Mouse (Mus musculus): ENCODE data around the gene Tom1.

Gene Tom1

DNA sequence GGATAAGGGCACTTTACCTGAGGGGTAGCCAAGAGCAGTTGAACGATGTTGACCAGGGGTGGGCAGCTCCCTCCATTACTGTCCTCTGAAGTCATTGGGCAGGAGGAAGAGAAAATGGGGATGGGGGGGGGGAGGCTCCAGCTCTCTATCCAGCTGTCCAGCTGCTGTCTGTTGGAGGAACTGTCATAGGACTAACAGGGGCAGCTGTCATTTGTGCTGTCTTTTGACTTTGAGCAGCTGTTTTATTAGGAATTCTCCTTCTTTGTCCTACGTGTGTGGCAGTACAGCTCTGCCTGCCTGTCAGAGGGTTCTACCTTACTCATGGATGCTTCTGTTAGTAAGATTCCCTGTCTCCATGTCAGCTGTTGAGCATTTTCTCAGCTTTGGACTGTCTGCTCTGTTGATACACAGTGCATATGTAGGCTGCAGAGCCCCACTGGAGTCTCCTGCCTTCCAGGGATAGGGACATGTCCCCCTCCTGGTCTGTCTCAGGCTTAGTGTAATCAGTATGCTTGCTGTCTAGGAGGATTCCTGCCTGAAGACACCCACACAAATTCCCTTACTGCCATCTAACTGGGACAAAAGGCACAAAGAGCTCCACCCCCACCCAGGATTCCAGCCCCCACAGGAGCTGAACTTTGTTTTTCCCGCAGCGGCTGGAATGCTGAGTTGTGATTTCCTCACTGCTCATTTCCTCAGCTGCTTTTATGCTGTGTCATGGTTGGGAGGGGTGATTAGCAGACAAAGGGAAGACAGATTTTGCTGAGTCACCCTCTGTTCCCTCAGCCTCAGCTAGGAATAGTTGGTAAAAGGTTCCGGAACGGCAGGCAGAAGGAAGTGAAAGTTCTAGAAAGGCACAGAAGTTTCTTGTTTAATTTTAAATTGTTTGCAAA, 55.7 kb downstream of the Tom1 start:
- peak; percentile 55 for DNase-seq (ENCODE audit: low read depth, low spot score)

DNA sequence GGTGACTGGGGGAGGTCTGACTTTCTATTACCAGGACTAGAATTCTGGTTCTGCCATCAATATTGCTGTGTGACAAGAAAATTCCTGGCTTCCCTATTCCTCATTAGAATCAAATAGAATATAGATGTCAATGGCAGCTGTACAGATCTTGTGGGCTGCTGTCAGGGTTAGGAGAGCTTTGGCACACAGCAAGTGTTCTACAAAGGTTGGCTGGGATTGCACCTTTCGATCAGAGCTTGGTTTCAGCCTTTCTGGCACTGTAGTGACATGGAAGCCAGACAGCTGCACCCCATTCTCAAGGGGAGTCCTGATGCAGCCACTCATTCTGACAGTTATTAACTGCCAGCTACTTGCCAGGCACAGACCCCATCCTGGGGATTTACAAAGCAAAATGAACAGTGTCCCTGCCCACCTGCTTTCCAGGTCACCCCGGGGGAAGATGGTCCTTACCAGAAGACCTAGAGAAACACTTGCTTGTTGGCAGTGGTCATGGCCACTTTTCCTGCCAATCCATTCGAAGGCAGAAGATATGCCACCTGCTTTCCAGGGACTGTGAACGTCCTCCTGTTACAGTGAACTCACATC, 57.4 kb downstream of the Tom1 start:
- DNase-seq (ENCODE audit: low read depth, low spot score) = no peak

DNA sequence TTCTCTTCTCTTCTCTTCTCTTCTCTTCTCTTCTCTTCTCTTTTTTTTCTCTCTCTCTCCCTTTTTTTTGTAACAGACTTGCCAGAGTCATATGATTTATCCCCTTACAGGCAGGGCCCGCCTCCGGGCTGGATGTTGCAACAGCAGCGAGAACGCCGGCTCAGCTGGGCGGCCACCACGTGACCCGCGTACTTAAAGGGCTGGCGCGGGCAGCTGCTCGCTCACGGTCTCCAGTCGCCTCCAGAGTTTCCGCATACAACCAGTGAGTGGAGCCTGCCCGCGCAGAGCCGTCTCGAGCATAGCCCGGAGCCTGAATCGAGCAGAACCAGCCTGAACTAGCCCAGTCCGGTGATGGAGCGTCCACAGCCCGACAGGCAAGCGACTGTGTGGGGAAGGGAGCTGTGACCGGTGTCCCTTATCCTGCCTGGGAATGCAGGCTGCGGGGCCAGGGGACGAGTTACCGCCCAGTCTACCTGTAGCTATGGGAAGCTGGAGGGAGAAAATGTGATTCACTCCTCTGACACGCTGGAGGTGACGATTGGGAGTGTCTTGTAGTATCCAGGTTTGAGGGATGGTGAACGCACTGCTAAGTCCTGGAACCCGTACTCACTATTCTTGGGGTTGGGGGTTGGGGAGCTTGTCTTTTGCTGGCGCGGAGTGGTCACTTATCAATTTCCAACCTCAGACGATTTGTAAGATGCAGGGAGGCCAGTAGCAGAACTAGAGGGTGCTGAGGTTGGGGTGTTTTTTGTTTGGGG, 60.1 kb downstream of the Tom1 start, which contains the start of gene Hmox1:
TSS of gene Hmox1 (plus strand) at position 223 of the 758 bp plus-strand sequence.
- peak; percentile 94 for DNase-seq (ENCODE audit: low read depth, low spot score)

DNA sequence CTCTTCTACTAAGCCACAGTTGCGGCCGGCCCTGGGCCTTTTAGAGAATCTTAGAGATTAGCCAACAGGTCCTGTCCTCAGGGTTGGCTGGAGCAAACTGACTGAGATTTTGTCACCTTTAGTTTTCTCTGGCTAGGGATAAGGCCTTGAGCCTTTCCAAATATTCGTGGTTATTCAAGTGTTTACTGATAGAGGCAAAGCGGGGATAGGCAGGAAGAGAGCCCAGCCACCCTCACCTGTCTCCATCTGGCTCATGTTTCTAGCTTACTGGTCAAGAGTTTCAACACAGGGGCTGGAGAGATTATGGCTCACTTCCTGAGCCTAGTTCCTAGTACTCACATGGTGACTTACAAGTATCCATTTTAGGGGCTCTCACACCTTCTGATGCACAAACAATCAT, 69.5 kb downstream of the Tom1 start:
- DNase-seq (ENCODE audit: low read depth, low spot score) = no peak

DNA sequence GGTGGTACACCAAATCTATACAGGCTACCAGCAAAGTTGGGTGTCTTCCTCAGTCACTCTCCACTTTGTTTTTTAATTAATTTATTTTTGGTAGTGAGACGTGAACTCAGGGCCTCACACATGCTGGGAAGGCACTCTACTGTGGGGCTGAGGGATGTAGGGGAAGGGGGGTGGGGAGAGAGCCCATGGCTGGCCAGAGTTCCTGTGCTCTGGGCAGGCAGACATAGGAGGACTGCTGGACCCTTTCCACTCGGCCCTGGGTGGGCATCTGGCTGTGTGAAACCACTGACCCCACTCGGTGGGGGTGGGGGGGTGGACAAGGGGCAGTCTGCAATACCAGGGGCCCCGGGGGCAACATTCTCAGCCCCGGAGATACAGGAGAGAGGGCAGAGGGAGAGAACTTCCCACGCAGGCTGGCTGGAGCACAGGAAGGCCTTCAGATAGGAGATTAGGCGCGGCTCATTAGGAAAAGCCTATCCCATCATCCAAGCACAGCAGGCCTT, 69.9 kb downstream of the Tom1 start:
- no peak for DNase-seq (ENCODE audit: low read depth, low spot score)

DNA sequence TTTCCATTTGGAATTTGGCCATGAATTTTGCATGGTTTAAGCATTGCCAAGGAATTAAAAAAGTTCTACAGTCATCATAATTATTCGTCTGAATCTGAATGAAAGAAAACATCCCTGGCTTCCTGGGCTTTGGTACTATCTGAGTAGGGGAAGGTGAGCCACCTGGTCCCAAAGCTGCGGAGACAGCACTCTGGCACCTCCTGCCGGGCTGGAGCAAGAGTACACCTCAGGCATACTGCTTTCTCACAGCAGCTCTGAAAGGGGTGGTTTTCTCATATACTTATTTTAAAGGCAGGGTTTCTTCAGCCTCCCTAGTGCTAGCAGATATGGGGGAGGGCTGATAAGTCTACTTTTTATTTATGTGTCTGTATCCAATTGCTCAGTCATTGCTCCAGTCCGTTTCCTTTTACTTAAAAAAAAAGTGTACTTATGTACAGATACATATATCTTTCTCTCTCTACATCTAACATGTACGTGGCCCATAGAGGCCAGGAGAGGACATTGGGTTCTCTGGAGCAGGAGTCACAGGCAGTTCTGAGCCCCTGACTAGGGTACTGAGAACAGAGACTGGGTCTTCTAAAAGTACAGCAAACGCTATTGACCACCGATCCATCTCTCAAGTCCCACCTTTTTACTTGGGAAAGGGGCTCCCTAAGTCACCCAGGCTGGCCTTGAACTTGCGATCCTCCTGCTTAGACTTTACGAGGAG, 75.2 kb downstream of the Tom1 start:
- DNase-seq (ENCODE audit: low read depth, low spot score) = peak; percentile 90

DNA sequence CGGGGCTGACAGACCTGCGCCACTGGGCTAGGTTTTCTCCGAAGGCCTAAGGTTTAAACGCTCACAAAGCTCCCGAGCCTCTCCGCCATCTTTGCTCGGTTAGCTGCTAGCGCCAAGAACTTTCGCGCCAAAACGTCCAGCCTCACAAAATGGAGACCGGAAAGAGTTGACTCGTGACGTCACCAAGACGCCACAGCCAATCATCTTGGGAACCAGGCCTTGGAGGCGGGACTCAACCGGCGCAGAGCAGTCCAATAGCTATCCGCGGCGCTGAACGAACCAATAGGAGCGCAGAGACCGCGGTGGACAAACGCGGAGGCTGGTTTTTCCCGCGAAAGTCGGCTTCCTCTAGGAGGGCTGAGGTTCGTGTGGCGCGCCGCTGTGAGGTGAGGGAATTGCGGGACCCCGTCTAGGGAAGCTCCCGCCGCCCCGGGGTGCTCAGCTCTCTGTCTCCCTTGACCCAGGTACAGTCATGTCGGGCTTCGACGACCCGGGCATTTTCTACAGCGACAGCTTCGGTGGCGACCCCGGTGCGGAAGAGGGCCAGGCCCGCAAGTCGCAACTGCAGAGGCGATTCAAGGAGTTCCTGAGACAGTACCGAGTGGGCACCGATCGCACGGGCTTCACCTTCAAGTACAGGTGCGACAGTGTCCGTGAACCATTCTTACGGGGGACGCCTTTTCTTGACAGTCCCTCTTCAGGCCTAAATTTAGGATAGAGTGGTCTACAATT, 75.9 kb downstream of the Tom1 start, which contains the start of gene Mcm5:
TSS of gene Mcm5 (plus strand) at position 334 of the 732 bp plus-strand sequence.
- DNase-seq (ENCODE audit: low read depth, low spot score) = peak; percentile 100

DNA sequence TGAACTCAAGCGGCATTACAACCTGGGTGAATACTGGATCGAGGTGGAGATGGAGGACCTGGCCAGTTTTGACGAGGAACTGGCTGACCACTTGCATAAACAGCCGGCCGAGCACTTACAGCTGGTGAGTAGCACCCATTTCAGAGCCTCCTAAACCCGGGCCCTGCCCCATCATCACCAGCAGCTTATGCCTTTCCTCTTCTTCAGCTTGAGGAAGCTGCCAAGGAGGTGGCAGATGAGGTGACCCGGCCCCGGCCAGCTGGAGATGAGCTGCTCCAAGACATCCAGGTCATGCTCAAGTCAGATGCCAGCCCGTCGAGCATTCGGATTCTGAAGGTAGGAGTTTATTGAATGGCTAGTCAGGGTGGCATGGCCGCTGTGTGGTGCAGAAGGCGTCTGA, 76.6 kb downstream of the Tom1 start:
- DNase-seq (ENCODE audit: low read depth, low spot score) = no peak

DNA sequence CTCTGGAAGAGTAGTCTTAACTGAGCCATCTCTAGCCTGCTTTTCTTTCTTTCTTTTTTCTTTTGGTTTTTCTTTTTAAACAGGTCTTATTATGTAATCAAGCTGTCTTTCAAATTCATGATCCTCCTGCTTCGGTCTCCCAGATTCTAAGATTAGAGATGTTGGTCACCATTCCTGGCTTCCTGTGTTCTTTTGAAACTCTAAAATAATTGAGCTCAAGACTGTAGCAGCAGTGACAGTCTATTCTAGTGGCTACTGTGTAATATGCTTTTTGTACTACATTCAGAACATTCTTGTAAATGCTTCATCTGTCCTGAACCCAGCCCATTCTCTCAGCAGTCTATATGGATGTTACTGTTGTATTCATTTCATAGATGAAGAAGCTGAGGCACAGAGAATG, 85.0 kb downstream of the Tom1 start:
- no peak for DNase-seq (ENCODE audit: low read depth, low spot score)

DNA sequence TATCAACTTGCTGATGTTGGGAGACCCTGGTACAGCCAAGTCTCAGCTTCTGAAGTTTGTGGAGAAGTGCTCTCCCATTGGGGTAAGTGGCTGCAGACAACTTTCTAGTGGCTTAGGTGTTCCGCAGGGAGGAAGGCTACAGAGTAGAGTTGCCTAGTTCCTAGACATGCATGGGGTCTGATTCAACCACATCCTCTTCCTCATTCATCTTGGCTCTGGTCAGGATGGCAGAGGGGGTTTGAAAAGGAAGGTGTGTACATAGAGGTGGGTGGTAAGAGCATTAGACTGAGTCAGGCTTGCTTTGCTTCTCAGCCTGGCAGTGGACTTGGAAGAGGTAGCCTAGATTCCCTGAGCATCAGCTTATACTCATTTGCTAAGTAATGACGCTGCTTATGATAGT, 85.8 kb downstream of the Tom1 start:
- DNase-seq (ENCODE audit: low read depth, low spot score) = no peak
